In genomic region chr12:46418990-46419389, GRCm38 (mm10) we compare ENCODE assay signal across 16 mouse cellular contexts.
"Had no signal": no experiment of that assay in that cellular context is flagged by ENCODE, and none has a peak within 500 bp of the region (broad histone marks: within the 10 kb centered on the region; RNA-seq: fewer than 3 reads in every experiment).

No protein-coding gene starts in this region.

- H3K9me3 ChIP-seq: midbrain, embryonic 10.5 days; midbrain, embryonic 12.5 days; neural tube, embryonic 13.5 days; stomach, embryonic 15.5 days had no signal

- H3K4me2 ChIP-seq: lung, embryonic 14.5 days; midbrain, embryonic 12.5 days; neural tube, embryonic 13.5 days; stomach, embryonic 15.5 days had no signal

- DNase-seq: lung, adult 18-20 months; lung, embryonic 14.5 days; lung, postnatal 10 days; lung, postnatal 4 days; midbrain, embryonic 14.5 days; right cerebral cortex, postnatal 14 days; thymus, adult 2 months; thymus, postnatal 25 days; thymus, postnatal 4 days had no signal

- H3K27me3 ChIP-seq: midbrain, embryonic 12.5 days; neural tube, embryonic 13.5 days; stomach, embryonic 15.5 days had no signal

- H3K4me3 ChIP-seq: midbrain, embryonic 10.5 days; midbrain, embryonic 12.5 days; myocyte; neural tube, embryonic 13.5 days; stomach, embryonic 15.5 days had no signal

- H3K36me3 ChIP-seq: midbrain, embryonic 10.5 days; midbrain, embryonic 12.5 days; neural tube, embryonic 13.5 days; stomach, embryonic 15.5 days had no signal

- H3K4me1 ChIP-seq: midbrain, embryonic 10.5 days; midbrain, embryonic 12.5 days; neural tube, embryonic 13.5 days; stomach, embryonic 15.5 days had no signal

- H3K9ac ChIP-seq: lung, embryonic 14.5 days; midbrain, embryonic 12.5 days; neural tube, embryonic 13.5 days; stomach, embryonic 15.5 days had no signal

- H3K27ac ChIP-seq: midbrain, embryonic 10.5 days; midbrain, embryonic 12.5 days; neural tube, embryonic 13.5 days; stomach, embryonic 15.5 days; stomach, postnatal 0 days had no signal

- ATAC-seq: midbrain, embryonic 16.5 days had no signal
